Mouse (Mus musculus): Measurements from ENCODE around the gene Gm9821. TPM values are rescaled to one million over a fixed set of nuclear protein-coding genes. Genes with fewer than 3 reads are reported as not detected.

The Gm9821 gene
- polyA plus RNA-seq, 1 experiment from 2014 or later, result 3.4 TPM

DNA sequence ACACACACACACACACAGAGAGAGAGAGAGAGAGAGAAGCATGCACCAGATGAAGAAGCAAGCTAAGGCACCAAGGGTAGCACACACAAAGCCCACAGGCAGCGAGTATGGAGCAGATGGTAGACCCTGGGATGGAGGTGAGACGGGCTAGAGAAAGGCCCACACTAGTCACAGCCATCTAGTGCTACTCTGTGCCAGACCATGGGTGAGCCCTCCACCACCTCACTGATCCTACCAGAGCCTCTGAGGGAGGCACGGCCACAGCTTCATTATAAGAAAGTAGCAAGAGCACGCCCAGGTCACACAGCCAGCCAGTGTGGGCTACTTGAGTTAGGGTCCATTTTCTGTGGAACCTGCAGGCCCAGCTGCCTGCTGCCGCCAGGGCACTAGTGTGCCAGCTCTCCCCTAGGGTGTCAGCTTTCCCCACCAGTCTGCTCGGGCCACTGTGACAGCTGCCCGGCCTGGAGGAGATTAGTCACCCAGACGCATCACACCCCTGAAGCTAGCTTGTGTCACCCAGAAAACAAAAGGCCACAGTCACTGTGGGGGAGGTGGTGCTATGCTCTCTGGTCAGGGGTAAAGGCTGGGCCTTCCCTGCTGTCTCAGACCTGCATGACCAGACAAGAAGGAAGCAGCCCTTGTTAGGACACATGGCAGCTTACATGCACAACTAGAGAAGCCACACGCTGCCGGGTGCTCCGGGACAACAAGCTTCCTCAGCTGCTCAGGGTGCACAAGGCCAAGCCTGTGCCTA lies 2.1 kb downstream of the Gm9821 start:
- DNase-seq (ENCODE audit: low spot score), result no peak

DNA sequence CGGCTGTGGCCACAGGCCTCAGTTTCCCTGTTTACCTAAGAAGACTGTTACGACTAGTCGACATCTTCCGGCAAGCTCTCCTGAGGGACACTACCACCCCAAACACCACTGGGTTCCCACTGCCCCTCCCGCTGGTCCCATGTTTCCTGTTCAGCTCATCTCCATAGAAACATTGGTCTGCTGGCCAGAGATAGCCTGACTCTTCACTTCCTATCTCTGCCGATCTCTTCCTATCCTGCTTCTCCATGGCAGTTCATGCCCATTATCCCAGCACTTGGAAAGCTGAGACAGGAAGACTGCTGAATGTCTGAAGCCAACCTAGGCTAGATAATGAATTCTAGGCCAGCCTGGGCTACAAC lies 2.6 kb downstream of the Gm9821 start:
- no peak for DNase-seq (ENCODE audit: low spot score)

DNA sequence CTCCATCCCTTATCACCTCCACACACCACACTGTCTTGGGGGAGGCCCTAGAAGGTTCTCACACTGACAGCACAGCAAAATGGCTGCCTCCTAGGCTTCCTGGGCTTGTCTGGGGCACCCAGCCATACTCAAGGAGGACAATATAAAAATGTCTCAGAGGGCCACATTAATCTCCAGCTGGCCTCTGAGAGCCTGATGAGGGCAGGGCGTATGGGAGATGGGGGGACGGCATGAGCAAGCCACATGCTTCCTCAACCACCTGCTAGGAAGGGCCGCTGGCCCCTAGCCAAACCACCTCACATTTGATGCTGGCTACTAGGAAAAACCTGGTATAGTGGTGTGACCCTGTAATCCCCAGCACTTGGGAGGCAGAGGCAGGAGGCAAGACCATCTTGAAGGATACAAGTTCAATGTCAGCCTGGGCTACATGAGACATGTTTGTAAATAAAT lies 3.3 kb downstream of the Gm9821 start:
- no peak for DNase-seq (ENCODE audit: low spot score)

DNA sequence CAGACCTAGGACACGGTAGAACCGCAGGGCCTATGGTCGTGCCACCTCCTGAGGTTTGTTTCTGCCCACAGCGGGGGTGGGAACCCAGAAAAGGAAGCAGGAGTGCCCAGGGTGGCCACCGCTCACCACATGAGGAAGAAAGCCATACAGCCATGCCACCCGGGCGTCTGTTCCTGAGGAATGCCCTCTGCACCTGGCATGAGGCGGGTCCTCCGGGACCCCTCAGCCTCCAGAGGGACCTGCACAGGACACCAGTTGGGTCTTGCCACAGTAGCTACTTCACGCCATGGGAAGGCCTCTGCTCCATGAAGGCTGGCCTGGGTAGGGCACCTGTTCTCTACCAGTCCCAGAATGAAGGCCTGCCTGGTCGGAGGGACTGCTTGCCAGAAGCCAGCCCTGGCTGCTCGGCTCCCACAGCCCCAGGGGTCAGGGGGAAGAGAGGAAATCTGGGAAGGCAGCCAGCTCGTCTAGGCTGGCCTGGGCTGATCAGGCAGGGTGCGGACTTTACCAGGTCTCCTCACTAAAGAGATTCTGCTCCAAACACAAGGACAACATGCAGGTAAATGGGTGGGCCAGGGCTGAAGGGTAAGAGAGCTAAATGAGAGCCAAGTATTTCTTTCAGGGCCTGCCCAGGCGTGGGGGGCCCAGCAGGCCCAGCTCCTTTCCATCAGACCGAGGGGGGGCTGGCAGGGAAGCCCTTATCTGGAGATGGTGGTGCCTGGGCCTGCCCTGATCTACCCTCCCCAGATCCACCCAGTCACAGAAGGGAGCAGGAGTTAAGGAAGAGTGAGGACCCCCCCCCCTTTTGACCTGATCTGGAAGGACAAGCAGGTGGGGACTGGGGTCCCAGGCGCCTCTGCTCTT lies 4.1 kb downstream of the Gm9821 start:
- no peak for DNase-seq (ENCODE audit: low spot score)

DNA sequence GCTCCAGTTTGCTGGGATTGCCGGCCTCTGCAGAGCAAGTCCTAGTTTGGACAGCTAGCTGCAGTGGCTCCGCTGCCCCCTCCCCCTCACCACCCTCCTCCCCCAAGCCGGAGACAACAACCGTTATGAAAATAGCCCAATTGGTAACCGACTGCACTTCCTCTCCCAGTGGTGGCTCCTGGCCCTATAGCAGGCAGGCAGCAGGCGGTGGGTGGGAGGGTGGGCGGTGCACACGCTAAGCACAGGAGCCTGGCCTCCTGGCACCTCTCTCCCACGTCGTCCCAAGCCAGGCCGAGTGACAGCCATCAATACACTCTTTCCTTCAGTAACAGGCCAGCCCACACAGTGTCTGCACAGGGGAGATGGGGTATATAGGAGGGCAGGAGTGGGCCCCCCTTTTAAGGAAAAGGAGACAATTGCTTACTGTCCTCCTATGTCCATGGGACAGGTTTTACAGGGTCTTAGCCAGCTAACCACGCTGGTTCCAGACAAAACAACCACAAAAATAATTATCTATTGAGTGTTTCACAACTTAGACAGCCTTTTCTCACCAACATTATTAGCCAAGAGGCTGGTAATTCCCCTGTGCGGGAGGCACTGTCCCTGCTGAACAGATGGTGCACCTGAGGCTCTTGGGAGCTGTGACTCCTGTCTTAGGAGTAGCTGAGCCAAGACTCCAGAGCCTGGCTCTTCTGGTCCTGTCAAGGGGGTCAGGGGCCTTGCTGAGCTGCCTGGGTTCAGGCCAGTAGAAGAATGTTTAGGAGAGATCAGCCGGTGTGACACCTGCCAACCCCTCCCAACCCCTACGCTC lies 5.0 kb downstream of the Gm9821 start:
- peak; percentile 84 for DNase-seq (ENCODE audit: low spot score)

DNA sequence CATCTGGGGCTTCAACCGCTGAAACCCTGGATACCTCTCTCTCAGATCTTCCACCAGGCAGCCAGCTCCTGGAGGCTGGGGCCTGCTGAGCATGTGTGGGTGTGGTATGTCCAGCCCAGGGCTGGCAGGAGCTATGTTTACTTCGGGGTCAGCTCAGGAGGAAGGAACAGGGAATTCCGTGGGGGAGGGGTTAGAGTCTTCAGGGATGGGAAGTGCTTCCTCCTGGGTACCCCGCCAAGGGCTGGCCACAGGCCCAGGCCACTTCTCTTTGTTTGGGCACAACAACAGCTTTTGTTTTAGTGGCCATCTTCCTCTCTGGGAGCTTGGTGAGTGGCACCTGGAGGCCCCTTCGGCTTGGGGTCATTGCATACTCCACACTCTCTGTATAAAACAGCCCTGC lies 8.3 kb downstream of the Gm9821 start:
- DNase-seq (ENCODE audit: low spot score), result no peak

DNA sequence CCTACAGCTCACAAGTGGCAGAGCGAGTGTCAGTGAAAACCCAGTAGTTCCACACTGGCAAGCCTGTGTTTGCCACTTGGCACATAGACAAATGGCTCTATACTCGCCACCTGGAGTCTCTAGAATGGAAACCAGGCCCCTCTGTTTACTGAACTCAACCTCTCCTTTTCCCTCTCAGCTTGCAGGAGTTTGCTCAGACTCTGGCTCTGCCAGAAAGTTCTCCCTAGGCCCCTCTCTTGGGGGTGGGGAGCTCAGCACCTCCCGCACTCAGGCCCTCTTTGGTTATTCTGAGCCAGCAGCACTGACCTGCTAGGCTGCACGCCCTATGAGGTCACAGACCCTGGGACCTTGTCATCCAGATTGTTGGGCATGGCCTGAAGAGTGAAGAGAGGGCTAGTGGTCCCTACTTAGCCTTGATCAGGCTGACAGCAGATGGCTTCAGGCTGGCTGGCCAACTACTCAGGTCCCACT lies 9.7 kb downstream of the Gm9821 start:
- no peak for DNase-seq (ENCODE audit: low spot score)

DNA sequence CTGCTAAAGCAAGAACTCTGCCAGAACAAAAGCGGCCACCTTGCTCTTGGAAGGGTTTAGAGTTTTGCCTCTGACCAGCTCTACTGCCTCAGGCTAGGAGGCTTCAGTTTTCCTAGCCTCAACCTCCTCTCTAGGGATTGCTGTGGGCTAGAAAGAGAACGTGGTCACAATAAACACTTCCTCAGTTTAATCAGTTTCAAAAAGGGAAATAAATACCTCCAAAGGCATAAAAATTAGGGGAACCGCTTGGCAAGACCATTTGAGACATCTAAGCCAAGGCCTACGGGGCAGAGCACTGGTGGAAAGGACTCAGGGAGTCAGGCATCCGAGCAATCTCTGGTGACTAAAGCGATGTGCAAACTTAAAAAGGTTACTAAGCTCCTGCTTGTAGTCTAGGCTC lies 10.4 kb downstream of the Gm9821 start:
- no peak for DNase-seq (ENCODE audit: low spot score)

DNA sequence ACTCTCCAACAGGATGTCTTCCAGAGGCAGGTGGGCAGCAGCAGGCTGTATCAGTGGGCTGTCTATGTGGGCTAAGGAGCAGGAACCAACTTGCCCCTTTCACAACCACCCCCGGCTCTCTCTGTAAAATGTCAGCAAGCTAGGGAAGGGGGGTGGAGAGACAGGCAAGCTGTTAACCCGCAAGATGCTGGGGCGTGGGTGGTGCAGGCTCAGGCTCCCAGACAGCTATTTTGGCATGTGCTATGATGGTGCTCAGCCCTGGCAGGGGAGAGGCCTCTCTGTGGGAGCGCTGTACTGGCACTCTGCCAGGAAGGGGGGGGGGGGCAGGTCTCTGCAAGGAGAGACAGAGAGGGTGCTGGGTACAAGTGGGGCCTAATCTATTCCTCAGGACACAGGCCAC lies 11.6 kb downstream of the Gm9821 start:
- peak; percentile 83 for DNase-seq (ENCODE audit: low spot score)

DNA sequence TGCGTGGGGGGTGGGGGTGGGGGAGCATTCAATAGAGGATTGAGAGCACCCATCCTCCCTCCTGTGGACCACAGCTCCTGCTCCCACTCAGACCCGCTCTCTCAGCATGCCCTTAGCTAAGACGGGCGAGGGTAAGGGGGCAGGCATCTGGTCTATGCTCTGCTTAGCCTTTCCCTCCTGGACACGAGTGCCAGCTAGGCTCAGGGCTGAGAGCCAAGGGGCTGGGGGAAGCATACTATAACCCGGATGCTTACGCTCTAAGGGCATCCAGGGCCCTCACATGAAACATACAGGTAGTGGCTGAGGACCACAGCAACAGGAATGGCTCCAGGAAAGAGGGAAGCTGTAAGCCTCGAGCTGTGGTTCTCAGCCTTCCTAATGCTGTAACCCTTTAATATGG lies 12.5 kb downstream of the Gm9821 start:
- DNase-seq (ENCODE audit: low spot score), result no peak

DNA sequence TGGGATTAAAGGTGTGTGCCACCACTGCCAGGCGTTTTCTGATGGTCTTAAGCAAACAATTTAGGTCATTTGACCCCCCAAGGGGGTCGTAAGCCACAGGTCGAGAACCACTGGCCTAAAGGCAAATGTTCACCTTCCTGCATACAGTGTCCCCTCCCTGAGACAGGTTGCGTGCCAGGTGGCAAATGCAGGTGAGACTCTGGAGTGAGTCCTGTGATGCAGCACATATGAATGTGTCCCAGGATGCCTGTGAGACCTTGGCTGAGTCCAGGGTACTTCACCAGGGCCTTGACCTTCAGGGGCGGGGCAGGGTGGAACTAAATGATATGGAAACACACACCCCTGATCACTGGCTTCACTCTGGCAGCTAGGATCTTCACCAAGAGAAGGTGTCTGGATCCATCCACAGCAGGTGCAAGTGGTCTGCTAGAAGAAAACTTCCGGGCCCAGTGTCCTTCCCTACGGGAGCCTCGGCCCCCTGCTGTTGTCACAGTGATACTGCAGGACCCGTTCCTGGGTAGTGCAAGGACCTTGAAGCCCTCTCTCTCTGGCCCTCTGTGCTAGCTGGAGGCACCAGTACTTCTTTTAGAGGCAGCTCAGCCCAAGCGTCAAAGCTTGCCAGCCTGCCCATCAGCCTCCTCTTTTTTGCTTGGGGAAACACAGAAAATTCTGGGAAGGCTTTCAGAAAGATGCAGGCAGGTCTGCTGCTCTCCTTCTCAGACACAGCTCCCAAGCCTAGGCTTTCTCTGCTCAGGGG lies 13.4 kb downstream of the Gm9821 start:
- DNase-seq (ENCODE audit: low spot score), result peak; percentile 68

DNA sequence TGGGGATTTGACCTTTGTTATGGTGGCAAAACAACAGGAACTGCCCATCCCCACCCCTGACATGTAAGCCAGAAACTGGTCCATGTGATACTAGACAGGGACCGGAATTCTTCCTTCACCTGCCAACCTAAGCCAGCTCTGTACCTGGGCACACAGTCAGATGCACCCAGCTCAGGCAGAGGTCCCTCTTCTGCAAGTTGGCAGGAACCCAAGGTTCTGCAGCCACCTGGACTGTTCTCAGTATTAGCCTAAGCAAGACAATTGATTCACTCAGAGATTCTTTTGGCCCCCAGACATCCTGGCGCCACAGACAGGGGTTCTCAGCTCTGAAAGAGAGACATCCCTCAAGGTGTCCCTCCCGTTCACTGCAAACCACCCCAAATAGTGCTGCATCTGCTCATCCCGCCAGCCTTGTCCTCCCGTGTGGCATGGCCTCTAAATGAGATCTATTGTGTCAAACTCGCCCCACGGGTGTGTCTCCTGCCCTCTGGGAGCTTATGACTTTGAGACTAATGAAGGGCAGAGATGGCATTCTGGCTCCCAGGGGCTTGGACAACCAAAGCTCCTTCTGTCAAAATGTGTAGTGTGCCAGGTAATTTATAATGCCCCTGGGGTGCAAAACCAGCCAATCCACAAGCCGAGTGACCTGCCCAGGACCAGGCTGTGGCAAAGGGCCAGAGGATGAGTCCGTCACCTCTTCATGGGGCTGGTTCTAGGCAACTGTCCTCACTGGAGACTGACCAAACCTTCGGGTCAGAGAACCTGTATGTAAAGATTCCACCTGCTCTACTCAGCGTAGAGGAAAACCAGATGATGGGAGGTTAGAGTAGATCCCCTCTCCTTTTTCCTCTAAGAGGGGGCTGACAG lies 14.3 kb downstream of the Gm9821 start:
- no peak for DNase-seq (ENCODE audit: low spot score)

DNA sequence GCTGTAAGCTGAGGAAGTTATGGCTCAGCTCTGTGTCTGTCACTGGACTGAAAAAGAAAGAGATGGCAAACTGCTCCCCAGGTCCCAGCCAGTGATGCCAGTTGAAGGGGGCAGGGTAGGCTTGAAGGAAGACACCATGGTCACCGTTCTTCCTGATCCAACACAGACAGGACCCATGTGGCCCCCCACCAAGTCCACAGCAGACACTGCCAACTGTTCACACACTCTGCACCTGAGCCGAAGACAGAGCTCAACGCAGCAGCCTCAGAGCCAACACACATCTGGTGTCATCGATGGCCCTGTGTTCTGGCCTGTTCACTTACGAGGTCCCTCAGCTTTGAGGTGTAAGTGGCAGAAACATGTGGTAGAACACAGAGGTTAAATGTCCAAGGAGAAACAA lies 15.0 kb downstream of the Gm9821 start:
- DNase-seq (ENCODE audit: low spot score), result no peak

DNA sequence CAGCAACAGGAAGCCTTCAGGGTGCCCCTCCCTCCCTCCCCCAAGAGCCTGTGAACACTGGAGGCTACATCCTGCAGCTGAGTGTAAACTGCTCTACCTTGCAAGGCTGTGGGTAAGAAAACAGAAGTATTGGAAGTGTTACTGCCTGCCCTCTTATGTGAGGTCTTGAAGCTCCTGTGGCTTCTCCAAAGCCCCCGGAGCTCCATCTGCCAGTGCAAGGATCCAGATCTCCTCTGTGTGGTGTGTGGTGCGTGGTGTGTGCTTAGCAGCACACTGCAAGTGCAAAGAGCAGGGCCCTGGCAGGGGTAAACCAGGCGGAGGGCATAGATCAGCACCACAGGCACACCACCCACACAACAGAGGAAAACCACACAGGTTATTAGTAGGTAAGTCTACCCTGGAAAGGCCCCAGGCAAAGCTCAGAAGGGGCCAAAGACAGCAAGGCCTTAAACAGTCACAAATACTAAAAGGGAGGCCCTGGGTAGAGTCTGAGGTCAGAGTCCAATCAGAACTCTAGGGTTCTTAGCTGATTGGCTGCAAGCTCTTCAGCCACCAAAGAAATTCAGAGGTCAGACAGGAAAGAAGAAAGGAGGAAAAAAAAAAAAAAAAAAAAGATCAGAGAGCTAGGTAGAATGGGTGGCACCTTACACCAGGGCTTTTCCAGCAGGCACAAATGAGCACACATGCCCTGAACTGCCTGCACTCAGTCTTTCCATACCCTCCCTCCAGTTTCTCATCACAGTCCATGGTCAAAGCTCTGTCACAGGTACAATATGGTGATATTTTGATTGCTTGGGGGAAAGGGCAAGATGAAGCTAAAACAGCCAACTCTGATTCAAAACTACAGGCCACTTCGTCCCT lies 16.6 kb downstream of the Gm9821 start:
- DNase-seq (ENCODE audit: low spot score), result peak; percentile 83

DNA sequence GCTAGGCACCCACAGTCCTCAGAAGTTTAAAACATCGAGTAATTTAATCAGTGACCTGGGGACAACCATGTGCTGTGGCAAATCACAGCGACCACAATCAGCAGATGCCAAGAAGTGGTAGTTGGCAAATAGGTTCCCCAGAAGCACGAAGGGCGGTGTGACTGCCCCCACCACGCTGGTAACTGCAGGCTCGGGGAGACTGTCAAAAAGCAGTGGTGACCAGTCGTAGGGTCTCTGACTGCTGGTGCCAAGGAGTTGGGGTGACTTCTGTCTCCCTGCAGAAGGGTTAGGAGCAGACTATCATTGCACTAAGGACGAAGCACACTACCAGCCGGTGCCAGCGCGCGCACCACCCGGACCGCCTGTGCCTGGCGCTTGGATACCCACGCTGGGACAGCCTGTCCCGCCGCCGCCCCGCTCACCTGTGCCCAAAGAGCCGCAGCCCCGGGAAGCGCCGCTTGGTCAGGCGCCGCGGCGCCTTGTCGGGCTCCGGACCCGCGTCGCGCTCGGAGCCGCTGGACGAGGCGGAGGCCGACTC lies 17.4 kb downstream of the Gm9821 start:
- no peak for DNase-seq (ENCODE audit: low spot score)

DNA sequence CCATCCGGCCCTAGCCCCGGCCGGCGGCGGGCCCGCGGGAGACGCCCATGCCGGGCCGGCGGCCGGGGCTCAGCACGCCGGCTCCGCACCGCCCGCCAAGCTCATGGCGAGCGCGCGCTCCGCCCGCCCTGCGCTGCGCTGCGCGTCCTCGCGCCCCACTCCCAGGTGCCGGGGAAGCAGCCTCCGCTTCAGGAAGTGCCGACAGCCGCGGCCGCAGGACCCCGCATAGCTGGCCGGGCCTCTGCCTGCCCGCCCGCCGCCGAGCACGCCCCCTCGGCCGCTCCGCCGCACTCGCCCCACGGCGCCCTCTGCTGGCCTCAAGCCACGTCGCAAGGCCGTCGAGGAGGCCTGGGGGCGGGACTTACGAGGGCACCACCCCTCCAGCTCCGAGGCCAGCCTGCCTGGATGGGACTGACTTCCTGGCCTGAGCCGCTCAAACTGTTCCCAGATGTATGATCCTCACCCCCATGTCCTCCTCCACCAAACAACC lies 18.0 kb downstream of the Gm9821 start:
- peak; percentile 94 for DNase-seq (ENCODE audit: low spot score)

DNA sequence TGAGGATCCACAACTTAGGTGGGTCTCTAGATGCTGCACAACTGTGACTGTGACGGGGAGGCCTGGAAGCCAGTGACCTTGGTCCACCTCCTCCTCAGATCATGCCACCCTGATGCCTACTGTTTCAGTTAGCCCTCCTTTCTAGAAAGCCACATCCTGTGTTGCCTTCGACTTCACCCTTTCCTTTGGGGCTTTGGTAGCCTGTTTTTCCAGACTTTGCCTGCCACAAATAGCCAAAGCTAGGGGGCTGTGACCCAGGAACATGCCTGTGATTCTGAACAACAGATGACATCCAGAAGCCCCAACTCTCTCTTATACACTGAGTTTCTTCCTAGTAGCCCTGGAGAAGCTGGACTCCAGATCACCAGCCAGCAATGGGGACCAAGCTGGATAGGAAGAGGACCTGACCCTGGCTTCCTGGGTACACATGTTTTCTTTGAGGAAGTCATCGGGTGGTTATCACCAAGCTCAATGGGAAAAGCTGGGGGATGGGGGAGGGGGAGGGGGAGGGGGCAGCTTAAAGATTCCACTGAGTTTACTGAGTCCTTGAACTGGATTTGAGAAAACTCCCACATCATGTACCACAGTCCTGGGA lies 19.2 kb downstream of the Gm9821 start:
- peak; percentile 27 for DNase-seq (ENCODE audit: low spot score)

DNA sequence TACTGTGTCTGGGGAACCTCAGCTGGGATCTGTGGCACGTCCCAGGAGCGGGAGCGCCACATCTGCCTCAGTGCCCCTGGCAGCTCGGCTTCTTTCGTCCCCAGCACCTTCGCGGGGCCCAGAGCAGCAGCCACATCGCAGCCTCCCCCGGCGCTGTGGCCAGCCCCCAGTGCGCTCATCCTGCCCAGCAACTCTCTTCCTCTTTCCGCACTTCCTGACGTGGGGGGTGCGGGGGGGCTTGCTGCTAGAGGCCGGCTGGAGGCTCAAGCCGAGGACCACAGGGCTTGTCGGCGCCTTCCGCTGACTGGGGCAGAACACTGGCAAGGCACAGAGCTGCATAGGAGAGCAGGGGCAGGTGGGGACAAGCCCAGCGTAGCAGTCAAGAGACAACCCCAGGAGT lies 19.9 kb downstream of the Gm9821 start:
- DNase-seq (ENCODE audit: low spot score), result peak; percentile 41

All from thymus, postnatal 0 days (tissue).